Mouse (Mus musculus) spleen, postnatal 0 days (tissue): ENCODE measurements around the gene Gm9972. TPM values are rescaled to one million over a fixed set of nuclear protein-coding genes. Genes with fewer than 3 reads are reported as not detected.

Source experiments
- polyA plus RNA-seq: library from polyadenylated mRNA; unstranded; fragments of >200 nt; fragmentation: Nextera tagmentation; extraction: Ambion mirVana; gene quantifications from 2 replicates; pipeline ENCODE4 v1.2.1, GENCODE M21; 2015

Gm9972 gene
- not detected in 2 replicates for polyA plus RNA-seq

DNA sequence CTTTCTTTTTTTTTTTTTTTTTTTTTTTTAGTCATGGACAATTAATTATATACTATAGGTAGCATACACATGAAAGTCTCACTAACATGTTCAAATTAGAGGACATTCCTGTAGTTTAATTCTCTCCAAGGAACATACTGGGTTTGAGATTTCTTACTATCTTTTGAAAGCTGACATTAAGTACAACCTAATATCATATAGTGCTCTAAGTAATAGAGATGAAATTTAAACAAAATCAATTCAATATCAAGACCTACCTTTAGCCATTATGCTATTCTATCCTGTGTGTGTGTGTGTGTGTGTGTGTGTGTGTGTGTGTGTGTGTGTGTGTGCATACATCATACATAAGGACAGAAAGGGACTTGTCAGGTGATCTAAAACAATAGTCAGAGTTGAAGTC, at the start of gene Gm9972:
TSS of gene Gm9972 (plus strand) at position 301 of the 400 bp plus-strand sequence.

Other genes with a start within 250 kb of the Gm9972 start
- not detected in 2 replicates for gene Atp10b, start 114.1 kb downstream of the Gm9972 start, polyA plus RNA-seq